Mouse (Mus musculus) right cerebral cortex, postnatal 14 days (tissue): ENCODE results near the gene Kcnk12.

ENCODE experiments used
- DNase-seq: peaks from one replicate; pipeline ENCODE4 v3.0.0; 2022

The Kcnk12 gene

GRCm38 (mm10) chr17:87696814-87697213 lies 101.0 kb downstream of the Kcnk12 start:
- no peak for DNase-seq

- no peak for DNase-seq
These were observed 101.8 kb downstream of the Kcnk12 start for GRCm38 (mm10) chr17:87695874-87696465.
